Mouse (Mus musculus) lung, adult 2 months (tissue): ENCODE results near the gene Dgkq. TPM values are rescaled to one million over a fixed set of nuclear protein-coding genes. Genes with fewer than 3 reads are reported as not detected.

Experiments used
- DNase-seq: peaks from one replicate; pipeline ENCODE4 v3.0.0; 2022
- H3K4me1 ChIP-seq: fragments of 200-500 bp; 2 replicates; pipeline ENCODE4 v1.6.1; 2011; ENCODE audit warnings: low read length; ENCODE audit not compliant: control insufficient read depth, insufficient read depth
- H3K4me3 ChIP-seq: fragments of 200-500 bp; replicated peaks from 2 replicates; pipeline ENCODE3; 2011; ENCODE audit warnings: low read depth, mild to moderate bottlenecking, control low read depth, low read length; ENCODE audit errors: extremely low read depth
- CTCF ChIP-seq: fragments of 200-500 bp; IDR thresholded peaks from 2 replicates; pipeline ENCODE4 v1.5.1; 2011; ENCODE audit warnings: mild to moderate bottlenecking, low read length, control low read depth; ENCODE audit not compliant: insufficient read depth
- POLR2A ChIP-seq: fragments of 200-500 bp; IDR thresholded peaks from 2 replicates; pipeline ENCODE4 v1.6.1; 2011; ENCODE audit warnings: low read depth, mild to moderate bottlenecking, control low read depth, low read length, borderline replicate concordance; ENCODE audit errors: extremely low read depth
- WGBS: fragments of 180-500 bp; shearing (Covaris S2); methylation state at CpG from one replicate; pipeline ENCODE4 v1.1.7; 2018; 5-methylcytosine and 5-hydroxymethylcytosine counted together
- polyA plus RNA-seq: library from polyadenylated mRNA; depleted of rRNA; stranded (reverse); fragments of >200 nt; gene quantifications from 2 replicates; pipeline ENCODE4 v1.2.3, GENCODE M21; 2012

The Dgkq gene
- polyA plus RNA-seq, 1 experiment = 27.5 TPM

GRCm38 (mm10) chr5:108658611-108659010 lies 10.9 kb downstream of the Dgkq start:
- no peak for DNase-seq
- 0 out of 2 replicates have a peak, but pooled peaks cover 6% of the 10 kb centered on the region for H3K4me1 ChIP-seq
- no peak overlapping the region for H3K4me3 ChIP-seq
- TF ChIP-seq POLR2A (no peak), CTCF (no peak)
- WGBS = 97% methylated on average over 1 of the region's 1 CpGs

- 82% methylated on average over 5 of the region's 5 CpGs for WGBS
- Histone ChIP-seq H3K4me3 (no peak overlapping the region), H3K4me1 (0 out of 2 replicates have a peak, but pooled peaks cover 6% of the 10 kb centered on the region)
- TF ChIP-seq CTCF (no peak), POLR2A (no peak)
- DNase-seq = no peak
Observed at GRCm38 (mm10) chr5:108657406-108657805, 12.1 kb downstream of the Dgkq start.

- no peak overlapping the region for H3K4me3 ChIP-seq
- 0 out of 2 replicates have a peak, but pooled peaks cover 6% of the 10 kb centered on the region for H3K4me1 ChIP-seq
- DNase-seq = no peak
- TF ChIP-seq CTCF = no peak
- TF ChIP-seq POLR2A = no peak
- WGBS = 91% methylated on average over 15 of the region's 15 CpGs
Observed at GRCm38 (mm10) chr5:108655891-108656650, 13.4 kb downstream of the Dgkq start.

- H3K4me1 ChIP-seq = 0 out of 2 replicates have a peak, but pooled peaks cover 6% of the 10 kb centered on the region
- no peak for DNase-seq
- TF ChIP-seq POLR2A (no peak), CTCF (no peak)
- 94% methylated on average over 9 of the region's 9 CpGs for WGBS
- no peak overlapping the region for H3K4me3 ChIP-seq
Observed at GRCm38 (mm10) chr5:108655381-108655780, 14.1 kb downstream of the Dgkq start.

DNA sequence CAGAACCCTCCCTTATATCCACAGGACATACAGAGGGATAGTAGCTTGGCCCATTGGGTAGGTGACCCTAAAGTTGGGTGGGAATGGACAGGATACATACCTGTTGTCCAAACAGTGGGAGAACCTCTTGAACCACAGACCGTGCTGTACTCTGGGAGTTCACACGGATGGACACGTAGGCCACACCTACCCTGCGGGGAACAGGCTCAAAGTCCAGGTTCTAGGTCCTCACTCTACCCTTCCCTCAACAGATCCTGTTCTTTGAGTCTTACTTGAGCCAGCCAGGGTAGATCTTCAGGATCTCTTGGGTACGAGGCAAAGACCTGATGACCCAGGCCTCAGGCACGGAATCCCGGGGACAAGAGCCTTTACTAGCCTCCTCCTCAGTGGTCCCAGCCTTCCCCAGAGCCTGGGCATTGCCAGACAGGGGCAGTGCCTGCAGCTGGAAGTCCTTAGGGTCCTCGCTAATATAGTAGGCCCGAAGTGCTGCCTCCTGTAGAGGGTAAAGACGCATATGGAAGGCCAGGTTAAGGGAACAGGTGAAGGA lies 15.0 kb downstream of the Dgkq start:
- TF ChIP-seq CTCF = no peak
- no peak for TF ChIP-seq POLR2A
- 95% methylated on average over 10 of the region's 10 CpGs for WGBS
- no peak for DNase-seq

GRCm38 (mm10) chr5:108653341-108653740 lies 16.1 kb downstream of the Dgkq start:
- no peak for DNase-seq
- H3K4me1 ChIP-seq = no peaks in the 10 kb centered on the region

More for the DNA sequence above, 15.0 kb downstream of the Dgkq start:
- H3K4me1 ChIP-seq = 0 out of 2 replicates have a peak, but pooled peaks cover 1% of the 10 kb centered on the region
- H3K4me3 ChIP-seq = no peak overlapping the region

DNA sequence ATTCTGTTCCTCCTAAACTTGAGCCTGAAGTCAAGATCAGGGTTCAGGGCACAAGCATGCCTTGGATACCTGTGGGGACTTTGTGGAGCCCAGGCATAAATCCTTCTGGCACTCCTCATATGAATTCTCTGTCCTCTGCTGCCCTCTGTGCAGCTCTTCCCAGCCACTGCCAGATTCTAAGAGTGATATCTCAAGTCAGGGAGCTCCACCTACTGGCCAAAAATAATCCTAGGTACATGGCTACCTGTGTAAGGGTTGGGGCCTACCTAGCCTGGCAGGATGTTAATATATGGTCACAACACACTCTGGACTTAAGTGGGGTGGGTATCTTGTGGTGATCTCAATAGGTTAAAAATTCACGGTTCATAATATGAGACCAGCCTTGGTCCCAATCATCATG lies 17.6 kb downstream of the Dgkq start:
- peak; percentile 39 for DNase-seq

More at GRCm38 (mm10) chr5:108653341-108653740, 16.1 kb downstream of the Dgkq start:
- 88% methylated on average over 6 of the region's 6 CpGs for WGBS
- TF ChIP-seq POLR2A = no peak
- no peak for TF ChIP-seq CTCF
- no peak overlapping the region for H3K4me3 ChIP-seq

GRCm38 (mm10) chr5:108651136-108651720 lies 18.2 kb downstream of the Dgkq start:
- WGBS = 82% methylated on average over 5 of the region's 5 CpGs
- DNase-seq = no peak
- TF ChIP-seq CTCF (no peak), POLR2A (no peak)
- Histone ChIP-seq H3K4me3 (no peak overlapping the region), H3K4me1 (no peaks in the 10 kb centered on the region)

More for the DNA sequence above, 17.6 kb downstream of the Dgkq start:
- Histone ChIP-seq H3K4me3 (no peak overlapping the region), H3K4me1 (no peaks in the 10 kb centered on the region)
- 58% methylated on average over 1 of the region's 1 CpGs for WGBS
- TF ChIP-seq CTCF (peak; percentile 39), POLR2A (no peak)

GRCm38 (mm10) chr5:108650341-108650740 lies 19.1 kb downstream of the Dgkq start:
- H3K4me3 ChIP-seq = no peak overlapping the region
- TF ChIP-seq CTCF (no peak), POLR2A (no peak)
- WGBS = 92% methylated on average over 7 of the region's 7 CpGs
- DNase-seq = no peak
- H3K4me1 ChIP-seq = no peaks in the 10 kb centered on the region

- WGBS = 88% methylated on average over 11 of the region's 11 CpGs
- no peak for TF ChIP-seq CTCF
- TF ChIP-seq POLR2A = no peak
- Histone ChIP-seq H3K4me3 (no peak overlapping the region), H3K4me1 (no peaks in the 10 kb centered on the region)
- no peak for DNase-seq
Observed at GRCm38 (mm10) chr5:108648937-108649576, 20.4 kb downstream of the Dgkq start.
